Mouse (Mus musculus): Measurements from ENCODE around the gene Ptdss2. TPM values are rescaled to one million over a fixed set of nuclear protein-coding genes. Genes with fewer than 3 reads are reported as not detected.

Gene Ptdss2
- total RNA-seq (2021) (10 to 100 TPM; 27.7 to 37.9 TPM), polyA plus RNA-seq (2012; rRNA removed) (38.2 and 41.7 TPM in 2 replicates)
- long read RNA-seq, transcript Ptdss2-201 (12 exons, 3,624 nt), result major isoform, 27 of 39 reads
- long read RNA-seq, partial matches to known transcripts, result 2 of 39 reads
- long read RNA-seq, other reads (novel, unspliced or antisense), result 10 of 39 reads

DNA sequence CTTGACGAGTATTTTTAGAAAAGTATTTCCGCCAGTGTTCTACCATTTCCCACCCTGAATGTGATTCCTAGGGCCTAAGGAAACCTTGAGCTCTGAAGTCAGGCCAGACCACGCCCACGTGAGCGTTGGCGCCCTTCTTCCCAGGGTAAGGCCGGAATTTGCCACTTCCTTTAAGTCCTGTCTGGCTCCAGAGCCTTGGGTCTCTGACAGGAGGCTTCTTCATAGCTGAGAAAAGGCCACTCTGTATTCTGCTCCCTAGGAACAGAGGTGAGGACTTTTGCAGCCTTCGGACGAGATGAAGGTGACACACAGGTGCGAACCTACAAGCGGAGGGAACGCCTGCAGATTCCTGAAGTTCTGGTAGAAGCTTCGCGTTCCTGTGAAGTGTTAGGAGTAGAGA is at the start of gene Ptdss2:
Gene Ptdss2, plus strand, starts transcription at position 138 of the 400 bp plus-strand sequence.
- peak; percentile 62 for DNase-seq

GRCm38 (mm10) chr7:141073782-141074181 is 48.4 kb upstream of the Ptdss2 start:
- DNase-seq, result no peak

- no peak for DNase-seq
These were observed 44.3 kb upstream of the Ptdss2 start, which contains the start of gene Pkp3 for GRCm38 (mm10) chr7:141077841-141078240. Pkp3 (plus strand) TSS chr7:141078218.

DNA sequence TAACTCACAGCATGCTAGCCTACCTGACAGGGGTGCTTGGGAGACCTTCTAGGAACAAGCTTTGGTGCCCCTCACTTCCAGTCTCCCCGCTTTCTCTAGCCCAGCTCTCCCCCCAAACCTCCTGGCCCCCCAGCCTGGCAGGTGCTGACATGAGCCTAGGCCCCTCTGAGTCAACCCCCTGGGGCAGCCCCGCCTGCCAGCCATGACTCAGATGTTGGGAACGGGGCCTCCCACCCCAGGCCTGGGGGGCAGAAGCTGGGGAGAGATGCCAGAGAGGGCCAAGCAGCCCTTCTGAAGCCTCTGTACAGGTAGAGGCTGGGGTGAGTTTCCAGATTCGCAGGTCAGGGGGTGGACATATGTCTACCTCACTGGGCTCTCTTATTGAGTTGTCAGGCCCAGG is 43.3 kb upstream of the Ptdss2 start:
- DNase-seq, result no peak

- no peak for DNase-seq
These were observed 42.4 kb upstream of the Ptdss2 start for GRCm38 (mm10) chr7:141079481-141080449.

- no peak for DNase-seq
These were observed 34.3 kb upstream of the Ptdss2 start for GRCm38 (mm10) chr7:141087894-141088293.

- DNase-seq, result no peak
These were observed 33.7 kb upstream of the Ptdss2 start for GRCm38 (mm10) chr7:141088473-141088872.

DNA sequence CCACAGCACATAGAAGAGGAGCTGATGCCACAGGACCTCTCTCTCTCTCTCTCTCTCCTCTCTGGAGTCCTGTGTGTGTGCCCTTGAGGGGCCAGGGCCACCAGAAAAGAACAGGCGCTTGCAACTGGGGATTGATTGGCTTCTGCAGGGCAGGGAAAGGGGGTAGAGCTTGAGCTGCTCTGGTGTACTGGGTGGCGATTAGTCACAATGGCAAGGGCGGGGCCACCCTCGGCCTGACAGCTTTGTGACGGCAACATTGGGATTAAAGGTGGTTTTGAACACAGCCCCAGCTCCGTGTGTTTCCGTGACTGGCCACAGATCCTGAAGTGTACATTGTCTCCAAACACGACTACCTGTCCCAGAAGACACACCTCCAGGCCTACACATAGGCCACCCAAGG is 32.0 kb upstream of the Ptdss2 start:
- peak; percentile 53 for DNase-seq

GRCm38 (mm10) chr7:141092051-141092735 is 30.0 kb upstream of the Ptdss2 start:
- peak; percentile 94 for DNase-seq

DNA sequence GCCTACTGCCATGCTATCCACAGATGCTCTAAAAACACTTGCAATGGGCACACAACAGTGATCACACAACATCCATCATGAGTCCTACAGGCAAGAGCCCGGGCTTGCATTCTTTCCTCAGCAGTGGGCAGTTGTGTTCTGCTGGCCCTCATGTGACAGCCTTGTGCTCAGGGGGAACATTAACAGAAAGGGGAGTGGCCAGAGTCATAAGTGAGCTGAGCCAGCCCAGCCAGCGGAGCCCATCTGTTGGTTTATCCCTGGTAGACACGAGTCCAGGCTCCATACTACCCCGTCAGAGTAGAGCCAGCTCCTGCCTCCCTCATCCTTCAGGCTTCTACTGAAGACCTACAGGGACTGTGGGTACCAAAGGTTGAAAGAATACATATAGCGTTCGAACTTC is 28.2 kb upstream of the Ptdss2 start:
- DNase-seq, result no peak

- no peak for DNase-seq
These were observed 27.5 kb upstream of the Ptdss2 start for GRCm38 (mm10) chr7:141094487-141095205.

GRCm38 (mm10) chr7:141096021-141096420 is 26.2 kb upstream of the Ptdss2 start:
- DNase-seq, result no peak

GRCm38 (mm10) chr7:141096649-141097056 is 25.5 kb upstream of the Ptdss2 start:
- peak; percentile 81 for DNase-seq

- DNase-seq, result no peak
These were observed 25.0 kb upstream of the Ptdss2 start for GRCm38 (mm10) chr7:141097177-141097576.

DNA sequence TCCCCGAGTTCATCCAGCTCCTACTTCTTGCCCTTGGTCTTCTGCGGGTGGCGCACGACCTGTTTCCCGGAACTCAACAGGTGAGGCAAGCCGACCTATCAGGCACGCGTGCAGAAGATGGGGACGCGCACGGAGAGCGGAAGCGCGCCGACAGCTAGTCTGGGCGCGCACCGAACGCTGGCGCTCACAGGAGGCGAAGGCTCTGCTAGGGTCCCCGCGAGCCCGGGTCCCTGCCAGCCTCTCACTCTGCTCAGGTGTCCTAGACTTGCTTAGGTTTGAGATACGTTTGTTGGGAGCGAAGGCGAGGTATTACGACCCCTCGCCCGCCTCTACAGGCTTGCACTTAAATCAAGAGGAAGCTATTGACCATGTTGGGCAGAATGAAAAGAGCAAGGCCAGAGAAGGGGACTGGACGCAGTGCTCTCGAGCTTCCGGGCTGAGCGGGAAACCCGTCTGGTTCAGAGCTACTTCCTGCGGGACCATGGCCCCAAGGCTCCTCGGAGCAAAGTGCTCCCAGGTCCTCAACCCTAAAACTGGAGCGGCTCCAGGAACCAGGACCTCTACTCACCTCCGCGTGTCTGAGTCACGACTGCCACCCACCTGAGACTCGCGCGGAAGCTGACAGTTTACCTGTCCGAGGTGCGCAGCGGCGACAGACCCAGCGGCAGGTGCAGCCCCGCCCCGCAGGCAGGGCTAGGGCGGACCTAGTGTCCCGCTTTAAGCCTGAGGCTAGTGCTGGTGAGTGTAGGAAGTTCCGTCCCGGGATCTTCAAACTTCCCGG is 22.1 kb upstream of the Ptdss2 start, which contains the start of gene Sigirr:
Gene Sigirr, minus strand, starts transcription at position 662 of the 781 bp plus-strand sequence.
- DNase-seq, result no peak

- DNase-seq, result no peak
These were observed 19.0 kb upstream of the Ptdss2 start for GRCm38 (mm10) chr7:141103161-141103560.

- no peak for DNase-seq
These were observed 6.3 kb upstream of the Ptdss2 start for GRCm38 (mm10) chr7:141115874-141116273.

DNA sequence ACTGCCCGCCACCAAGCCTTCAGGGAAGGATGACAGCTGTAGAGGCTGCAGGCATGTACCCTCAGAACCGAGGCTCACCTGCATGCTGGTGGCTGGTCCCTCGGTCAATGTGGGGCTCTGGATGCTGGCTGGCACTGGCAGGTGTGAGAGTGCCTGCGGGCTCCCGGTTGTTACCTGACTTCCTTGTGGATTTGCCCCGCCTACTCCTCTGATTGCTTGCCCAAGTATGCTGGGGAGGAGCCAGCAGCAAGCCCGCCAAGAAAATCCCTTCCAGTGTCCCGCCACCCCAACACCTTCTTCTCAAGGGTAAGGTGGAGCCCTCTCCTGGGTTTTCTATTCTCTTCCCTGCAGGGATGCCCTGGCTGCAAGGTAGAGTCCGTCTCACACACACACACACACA is 4.5 kb upstream of the Ptdss2 start, which contains the start of gene Ano9:
Gene Ano9, minus strand, starts transcription at position 171 of the 400 bp plus-strand sequence.
- DNase-seq, result no peak

- no peak for DNase-seq
These were observed 2.7 kb upstream of the Ptdss2 start for GRCm38 (mm10) chr7:141119487-141119886.

DNA sequence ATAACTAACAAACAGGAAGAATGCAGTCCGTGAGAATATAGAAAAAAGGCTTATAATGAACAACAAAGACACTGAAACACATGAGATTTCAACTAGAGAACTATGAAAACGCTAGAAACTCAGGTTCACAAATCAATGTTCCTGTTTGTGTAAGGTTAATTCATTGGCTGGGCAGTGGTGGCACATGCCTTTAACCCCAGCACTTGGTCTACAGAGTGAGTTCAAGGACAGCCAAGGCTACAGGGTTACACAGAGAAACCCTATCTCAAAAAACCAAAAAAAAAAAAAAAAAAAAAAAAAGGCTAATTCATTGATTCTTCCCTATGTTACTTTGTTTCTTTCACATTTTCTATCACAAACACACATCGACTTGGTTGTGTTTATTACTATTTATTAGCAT is 1.6 kb upstream of the Ptdss2 start:
- no peak for DNase-seq

- DNase-seq, result no peak
These were observed 1.1 kb upstream of the Ptdss2 start for GRCm38 (mm10) chr7:141121051-141121531.

All from adrenal gland, adult 2 months (tissue).